Mouse (Mus musculus): Measurements from ENCODE around the gene Tmem219. TPM values are rescaled to one million over a fixed set of nuclear protein-coding genes. Genes with fewer than 3 reads are reported as not detected.
A peak's percentile ranks its signal among the peaks of the same experiment; 100 is the strongest.
"Not testable (repeated sequence)": the region's sequence is repeated elsewhere in the genome, so short reads cannot be mapped to it uniquely, and the experiment has no call there.

Gene Tmem219
- polyA plus RNA-seq, 2 experiments from 2014 or later = 40.2 to 53.2 TPM

- ATAC-seq = no peak
Observed at GRCm38 (mm10) chr7:126921563-126921962, 1.2 kb downstream of the Tmem219 start.

- ATAC-seq = no peak
Observed at GRCm38 (mm10) chr7:126919973-126920372, 2.7 kb downstream of the Tmem219 start.

GRCm38 (mm10) chr7:126918356-126918755, 4.4 kb downstream of the Tmem219 start:
- ATAC-seq = not testable (repeated sequence)

- no peak for ATAC-seq
Observed at GRCm38 (mm10) chr7:126914844-126915243, 7.9 kb downstream of the Tmem219 start.

GRCm38 (mm10) chr7:126905590-126905989, 17.1 kb downstream of the Tmem219 start:
- ATAC-seq = no peak

- ATAC-seq = not testable (repeated sequence)
Observed at GRCm38 (mm10) chr7:126899781-126900180, 22.9 kb downstream of the Tmem219 start.

- ATAC-seq = peak; percentile 87
Observed at GRCm38 (mm10) chr7:126898102-126898990, 24.4 kb downstream of the Tmem219 start.

GRCm38 (mm10) chr7:126897390-126898101, 25.2 kb downstream of the Tmem219 start:
- peak; percentile 56 for ATAC-seq

GRCm38 (mm10) chr7:126896912-126897311, 25.8 kb downstream of the Tmem219 start:
- ATAC-seq = no peak

GRCm38 (mm10) chr7:126888852-126889251, 33.9 kb downstream of the Tmem219 start:
- no peak for ATAC-seq

GRCm38 (mm10) chr7:126887281-126887680, 35.4 kb downstream of the Tmem219 start:
- ATAC-seq = no peak

GRCm38 (mm10) chr7:126884286-126885164, 38.2 kb downstream of the Tmem219 start, which contains the start of gene Taok2:
Gene Taok2, minus strand, starts transcription at chr7:126884703.
- ATAC-seq = peak; percentile 95

- no peak for ATAC-seq
Observed at GRCm38 (mm10) chr7:126883731-126884181, 39.0 kb downstream of the Tmem219 start.

- no peak for ATAC-seq
Observed at GRCm38 (mm10) chr7:126881040-126881439, 41.7 kb downstream of the Tmem219 start.

GRCm38 (mm10) chr7:126877239-126877638, 45.5 kb downstream of the Tmem219 start:
- no peak for ATAC-seq

GRCm38 (mm10) chr7:126870520-126870891, 52.2 kb downstream of the Tmem219 start:
- ATAC-seq = no peak

GRCm38 (mm10) chr7:126869780-126870519, 52.8 kb downstream of the Tmem219 start:
- no peak for ATAC-seq

GRCm38 (mm10) chr7:126868003-126868402, 54.7 kb downstream of the Tmem219 start:
- ATAC-seq = no peak

GRCm38 (mm10) chr7:126867534-126867933, 55.2 kb downstream of the Tmem219 start:
- no peak for ATAC-seq

- no peak for ATAC-seq
Observed at GRCm38 (mm10) chr7:126863791-126864190, 58.9 kb downstream of the Tmem219 start.

- ATAC-seq = peak; percentile 69
Observed at GRCm38 (mm10) chr7:126862147-126862784, 60.5 kb downstream of the Tmem219 start, which contains the start of gene Ino80e. Gene Ino80e, minus strand, starts transcription at chr7:126862377.
